Mouse (Mus musculus) heart, postnatal 4 days (tissue): ENCODE results near the gene Tmed9. TPM values are rescaled to one million over a fixed set of nuclear protein-coding genes. Genes with fewer than 3 reads are reported as not detected.
"Not testable (repeated sequence)": the region's sequence is repeated elsewhere in the genome, so short reads cannot be mapped to it uniquely, and the experiment has no call there.

ENCODE experiments used
- DNase-seq: peaks from one replicate; pipeline ENCODE4 v3.0.0; 2021
- total RNA-seq, 2 experiments: library from RNA; stranded (reverse); gene quantifications; 2 replicates each; pipeline ENCODE4 v1.2.3; 2021

Gene Tmed9
- total RNA-seq, 2 experiments from 2014 or later, result 116 to 121 TPM

DNA sequence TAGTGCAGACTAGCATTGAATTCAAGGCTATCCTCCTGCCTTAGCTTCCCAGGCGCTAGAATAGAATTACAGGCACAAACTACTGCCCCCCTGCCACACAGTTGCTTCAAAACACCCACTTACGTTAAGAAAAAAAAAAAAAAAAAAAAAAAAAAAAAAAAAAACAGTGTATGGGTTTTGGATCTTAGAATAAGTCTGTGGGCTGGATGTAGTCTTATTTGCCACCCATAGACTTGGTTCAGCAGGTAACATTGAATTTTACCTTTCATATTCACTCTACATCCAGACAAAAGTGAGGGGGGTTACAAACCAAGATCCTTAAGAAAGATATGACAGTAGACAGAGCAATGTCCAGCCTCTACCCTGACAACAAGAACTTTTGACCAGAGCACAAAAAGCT, 5.6 kb upstream of the Tmed9 start:
- no peak for DNase-seq

DNA sequence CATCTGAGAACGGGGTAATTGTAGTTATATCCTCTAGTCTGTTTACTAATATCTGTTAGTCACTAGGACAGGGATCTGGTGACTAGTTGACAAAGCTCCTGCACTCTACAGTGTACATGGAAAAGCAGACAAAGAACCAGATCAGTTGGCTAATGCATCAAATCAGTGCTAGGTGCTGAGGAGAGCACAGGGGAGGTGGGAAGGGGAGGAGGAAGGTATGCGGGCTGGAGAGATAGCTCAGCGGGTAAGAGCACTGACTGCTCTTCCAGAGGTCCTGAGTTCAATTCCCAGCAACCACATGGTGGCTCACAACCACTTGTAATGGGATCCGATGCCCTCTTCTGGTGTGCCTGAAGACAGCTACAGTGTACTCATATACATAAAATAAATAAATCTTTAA, 5.0 kb upstream of the Tmed9 start:
- DNase-seq, result not testable (repeated sequence)

DNA sequence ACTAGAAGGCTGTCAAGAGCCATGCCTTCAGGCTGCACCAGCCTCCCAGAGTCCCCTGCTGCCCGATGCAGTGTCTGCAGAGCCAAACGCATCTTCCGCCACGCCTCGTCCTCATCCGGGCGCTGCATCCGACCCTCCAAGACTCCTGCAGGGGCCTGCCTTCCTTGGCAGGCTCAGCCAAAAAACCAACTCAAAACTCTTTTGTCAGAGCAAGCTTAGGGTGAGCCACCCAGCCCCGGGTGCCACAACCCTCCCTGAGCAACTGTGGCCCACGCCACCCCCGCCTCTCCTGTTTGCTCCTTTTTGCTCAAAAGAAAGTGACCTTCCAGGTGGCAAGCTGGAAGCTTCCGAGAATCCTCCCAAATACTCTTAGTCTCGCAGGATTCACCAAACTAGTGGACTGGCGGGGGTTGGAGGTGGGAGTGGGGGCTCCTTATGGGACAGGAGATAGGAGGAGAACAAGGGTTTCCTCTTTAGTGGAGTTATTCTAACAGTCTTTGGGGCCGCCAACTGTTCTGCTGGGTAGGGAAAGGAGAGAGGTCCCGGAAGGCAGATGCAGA, 3.7 kb upstream of the Tmed9 start:
- DNase-seq, result peak; percentile 18

DNA sequence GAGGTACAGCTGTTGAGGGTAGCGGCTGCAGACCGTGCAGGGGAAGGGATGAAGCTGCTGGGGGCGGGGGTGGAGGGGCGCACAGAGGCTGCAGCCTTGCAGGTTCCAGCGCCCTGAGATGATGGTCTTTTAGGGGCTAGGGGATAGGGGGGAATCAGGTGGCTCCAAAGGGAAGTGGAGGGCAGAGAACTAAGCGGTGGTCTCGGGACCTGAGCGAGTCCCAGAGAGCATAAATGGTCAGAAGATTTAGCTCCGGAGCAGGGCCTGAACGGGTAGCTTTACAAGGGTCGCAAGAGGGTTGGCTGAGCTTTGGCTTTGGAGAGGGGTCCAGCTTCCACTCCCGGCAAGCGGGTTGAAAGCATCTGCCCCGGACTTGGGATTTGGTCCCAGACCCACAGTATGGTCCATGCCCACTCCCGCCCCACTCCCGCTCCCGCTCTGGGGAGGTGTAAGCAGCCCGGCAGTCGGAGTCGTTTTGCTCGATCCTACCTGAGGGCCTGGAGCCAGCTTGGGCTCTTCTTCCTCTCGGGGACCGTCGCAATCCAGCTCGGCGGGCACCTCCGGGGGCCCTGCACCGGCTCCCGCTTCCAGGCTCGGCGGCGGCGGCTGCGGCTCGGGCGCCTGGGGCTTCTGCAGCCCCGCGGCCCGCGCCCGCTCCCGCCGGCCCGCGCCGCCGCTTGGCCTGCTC, 3.1 kb upstream of the Tmed9 start:
- DNase-seq, result peak; percentile 52

DNA sequence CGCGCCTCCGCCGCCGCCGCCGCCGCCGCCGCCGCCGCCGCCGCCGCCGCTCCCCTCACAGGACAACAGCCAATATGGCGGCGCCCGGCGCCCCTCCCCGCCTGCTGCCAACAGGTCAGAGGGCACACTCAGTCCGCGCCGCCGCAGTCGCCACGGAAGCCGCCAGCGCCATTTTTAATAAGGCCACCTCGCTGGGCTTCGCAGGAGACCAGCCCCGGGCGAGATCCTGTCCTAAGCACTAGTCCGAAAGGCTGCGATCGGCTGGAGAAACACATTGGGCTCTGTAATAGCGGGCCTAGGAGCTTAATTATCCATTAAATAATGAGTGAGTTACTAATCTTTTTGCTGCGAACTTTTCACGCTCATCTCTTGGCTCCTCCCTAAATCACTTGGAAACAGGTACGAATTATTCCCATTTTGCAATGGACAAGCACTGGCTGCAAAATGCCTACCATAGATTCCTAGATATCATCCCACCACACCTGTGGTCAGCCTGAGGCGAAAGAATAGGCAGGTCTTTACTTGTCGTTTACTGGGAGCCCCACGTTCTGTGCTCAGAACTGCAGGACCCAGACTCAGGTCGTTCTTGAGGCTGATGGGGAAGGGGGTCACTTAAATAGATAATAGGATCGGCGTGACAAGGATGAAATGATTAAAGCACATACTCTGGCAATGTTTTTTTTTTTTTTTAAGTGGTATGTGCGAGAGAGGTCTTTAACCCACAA, 2.3 kb upstream of the Tmed9 start, which contains the start of gene Fam193b:
TSS of gene Fam193b (minus strand) at position 94 of the 725 bp plus-strand sequence.
- DNase-seq, result peak; percentile 97

DNA sequence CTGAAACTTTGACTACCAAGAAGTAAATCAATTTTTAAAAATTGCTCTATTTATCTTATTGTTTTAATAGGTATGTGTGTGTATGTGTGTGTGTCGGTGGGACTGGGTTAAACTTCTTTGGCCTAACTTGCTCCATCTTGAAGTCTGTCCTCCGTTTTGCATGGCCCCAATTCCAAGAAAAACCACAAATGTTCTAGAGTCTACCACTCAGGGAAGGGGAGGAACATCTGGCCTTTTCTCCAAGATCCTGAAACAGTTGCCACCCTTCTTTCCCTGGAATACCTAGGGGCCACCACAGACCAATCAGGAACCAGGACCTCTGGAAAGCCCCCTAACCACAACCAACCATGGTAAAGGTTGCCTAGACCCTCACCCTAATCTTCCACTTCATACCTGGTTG, 1.6 kb upstream of the Tmed9 start:
- DNase-seq, result no peak

DNA sequence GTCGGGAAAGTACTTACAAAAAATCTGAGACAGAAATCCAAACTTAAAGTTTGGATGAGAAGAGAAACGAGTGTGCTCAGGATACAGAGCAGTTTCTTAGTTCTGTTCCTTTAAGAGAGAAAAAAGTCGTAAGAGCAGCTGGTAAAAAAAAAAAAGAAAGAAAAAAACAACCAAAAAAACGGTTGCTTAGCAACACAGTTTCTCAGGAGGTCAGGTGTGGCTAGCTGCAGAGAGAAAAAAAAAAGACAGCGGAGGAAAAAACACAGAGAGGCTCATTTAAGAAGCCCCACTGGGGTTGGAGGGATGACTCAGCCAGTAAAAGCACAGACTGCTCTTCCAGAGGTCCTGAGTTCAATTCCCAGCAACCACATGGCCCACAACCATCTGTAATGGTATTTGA, 789 bp downstream of the Tmed9 start:
- no peak for DNase-seq

DNA sequence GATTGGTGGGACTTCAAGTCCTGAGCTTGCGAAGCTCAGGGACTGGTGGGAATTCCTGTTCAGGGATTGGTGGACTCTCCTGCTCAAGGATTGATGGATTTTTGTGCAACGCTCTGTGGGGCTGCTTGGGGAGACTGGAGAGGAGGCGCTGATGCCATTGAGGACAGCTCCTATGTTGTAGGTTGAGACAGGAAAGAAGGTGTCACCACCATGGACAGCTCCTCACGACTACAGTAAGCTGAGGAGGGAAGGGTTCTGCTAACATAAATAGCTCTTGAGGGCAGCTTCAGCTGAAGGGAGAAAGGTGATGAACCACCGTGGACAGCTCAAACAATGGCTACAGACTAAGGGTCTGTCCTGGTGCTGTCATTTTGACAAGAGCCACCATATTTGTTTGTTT, 2.4 kb downstream of the Tmed9 start:
- no peak for DNase-seq

DNA sequence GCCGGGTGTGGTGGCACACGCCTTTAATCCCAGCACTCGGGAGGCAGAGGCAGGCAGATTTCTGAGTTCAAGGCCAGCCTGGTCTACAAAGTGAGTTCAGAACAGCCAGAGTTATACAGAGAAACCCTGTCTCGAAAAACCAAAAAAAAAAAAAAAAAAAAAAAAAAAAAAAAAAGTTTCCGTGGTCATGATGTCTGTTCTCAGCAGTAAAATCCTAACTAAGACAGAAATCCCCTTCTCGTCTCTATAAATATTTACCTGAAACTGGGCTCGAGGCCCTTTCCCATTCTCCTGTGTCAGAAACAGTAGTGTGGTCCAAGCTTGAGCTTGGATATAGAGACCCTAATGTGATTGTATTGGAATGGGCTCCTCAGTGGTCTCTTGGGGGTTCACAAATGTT, 3.3 kb downstream of the Tmed9 start:
- DNase-seq, result not testable (repeated sequence)

DNA sequence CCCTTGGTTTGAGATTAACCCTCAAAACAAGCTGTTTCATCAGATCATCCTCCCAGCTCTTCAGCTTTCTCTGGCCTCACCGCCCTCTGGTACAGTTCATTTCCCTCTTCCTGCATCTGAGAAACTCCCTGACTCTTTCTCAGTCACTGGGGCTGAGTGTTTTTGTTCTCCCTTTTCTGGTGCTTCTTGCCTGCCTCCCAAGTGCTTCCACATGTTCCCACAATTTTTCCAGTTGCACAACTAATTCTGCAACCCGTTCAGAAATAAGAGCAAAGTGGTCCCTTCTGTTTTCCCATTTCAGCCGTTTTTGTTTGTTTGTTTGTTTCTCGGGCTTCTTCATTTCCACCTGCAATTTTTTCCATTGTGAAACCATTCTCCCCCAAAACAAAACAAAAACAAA, 4.6 kb downstream of the Tmed9 start:
- no peak for DNase-seq

DNA sequence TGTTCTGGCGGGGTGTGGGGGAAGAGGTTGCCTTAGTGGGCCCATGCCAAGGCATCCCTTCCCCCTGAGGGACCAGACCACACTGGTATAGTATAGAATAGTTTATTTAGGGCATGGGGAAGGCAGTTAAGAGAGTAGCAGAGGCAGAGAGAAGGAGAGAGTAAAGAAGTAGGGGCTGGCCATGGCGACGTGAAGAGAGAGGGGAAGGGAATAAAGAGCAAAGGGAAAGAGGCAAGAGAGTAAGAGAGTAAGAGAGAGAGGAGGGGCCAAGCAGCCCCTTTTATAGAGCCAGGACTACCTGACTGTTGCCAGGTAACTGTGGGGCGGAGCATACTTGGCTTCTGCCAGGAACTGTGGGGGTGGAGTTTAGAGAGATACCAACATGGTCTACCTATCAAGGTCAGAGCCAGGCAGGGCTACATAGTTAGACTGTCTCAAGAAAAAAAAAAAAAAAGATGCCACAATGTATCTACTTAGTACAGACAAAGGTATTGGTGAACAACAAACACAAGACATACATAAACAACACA, 18.5 kb downstream of the Tmed9 start:
- no peak for DNase-seq

DNA sequence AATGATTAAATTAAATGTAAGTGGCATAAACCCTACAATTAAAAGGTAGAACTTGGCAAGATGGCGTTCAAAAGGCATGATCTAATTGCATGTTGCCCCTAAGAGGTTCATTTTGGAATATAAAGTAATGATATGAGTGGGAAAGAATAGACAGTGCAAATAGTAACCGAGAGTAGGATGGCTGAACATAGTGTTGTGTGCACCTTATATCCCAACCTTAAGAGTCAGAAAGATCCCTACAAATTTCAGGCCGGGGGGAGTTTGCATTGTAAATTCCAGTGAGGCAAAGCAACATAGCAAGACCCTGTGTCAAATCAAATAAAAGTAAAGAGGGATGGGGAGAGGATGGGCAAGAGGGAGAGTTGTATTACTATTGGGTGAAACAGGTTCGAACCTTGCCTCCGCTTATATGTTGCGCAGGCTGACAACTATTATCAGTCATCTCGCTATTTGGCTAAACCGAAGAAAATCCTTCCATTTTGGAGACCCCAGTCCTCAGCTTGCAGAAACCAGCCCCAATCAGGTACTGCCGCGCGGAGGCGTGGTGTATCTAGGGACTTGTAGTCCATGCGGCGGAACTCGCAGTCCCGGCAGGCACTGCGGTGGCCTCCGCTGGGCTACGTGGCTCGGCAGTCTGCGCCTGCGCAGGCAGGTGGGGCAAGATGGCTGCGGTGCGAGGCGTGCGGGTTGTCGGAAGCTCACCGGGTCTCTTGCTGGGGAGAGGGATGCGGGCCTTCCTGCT, 19.2 kb downstream of the Tmed9 start:
- peak; percentile 97 for DNase-seq

DNA sequence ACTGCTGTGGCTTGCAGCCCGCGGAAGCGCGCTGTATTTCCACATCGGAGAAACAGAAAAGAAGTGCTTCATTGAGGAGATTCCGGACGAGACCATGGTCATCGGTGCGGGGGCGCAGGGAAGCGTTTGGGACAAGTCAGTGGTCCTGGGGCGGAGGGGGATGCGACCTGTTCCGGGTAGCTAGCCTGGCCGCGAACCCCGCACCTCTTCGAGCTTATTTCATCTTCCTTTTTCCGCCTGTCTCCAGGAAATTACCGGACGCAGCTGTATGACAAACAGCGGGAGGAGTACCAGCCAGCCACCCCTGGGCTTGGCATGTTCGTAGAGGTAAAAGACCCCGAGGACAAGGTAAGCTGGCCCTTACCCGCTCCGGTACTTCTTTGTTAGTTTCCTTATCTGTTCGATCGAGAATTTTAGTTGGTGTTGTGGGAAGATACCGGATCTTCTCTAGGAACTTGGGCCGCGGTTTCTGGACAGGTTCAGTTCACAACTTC, 19.8 kb downstream of the Tmed9 start:
- DNase-seq, result no peak

DNA sequence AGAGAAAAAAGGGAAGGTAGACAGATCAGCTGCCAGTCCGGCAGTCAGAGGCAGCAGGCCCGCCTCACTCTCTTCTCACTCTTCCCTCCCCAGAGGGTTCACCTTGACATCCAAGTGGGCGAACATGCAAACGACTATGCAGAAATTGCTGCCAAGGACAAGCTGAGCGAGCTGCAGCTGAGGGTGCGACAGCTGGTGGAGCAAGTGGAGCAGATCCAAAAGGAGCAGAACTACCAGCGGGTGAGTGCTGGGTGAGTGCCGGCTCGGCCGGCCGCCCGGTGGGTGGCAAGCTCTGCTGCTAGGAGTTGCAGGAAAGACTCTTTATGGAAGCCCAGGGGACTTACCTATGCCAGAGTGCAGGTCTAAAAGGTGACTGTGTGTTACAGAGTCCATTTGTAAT, 21.8 kb downstream of the Tmed9 start:
- DNase-seq, result no peak

DNA sequence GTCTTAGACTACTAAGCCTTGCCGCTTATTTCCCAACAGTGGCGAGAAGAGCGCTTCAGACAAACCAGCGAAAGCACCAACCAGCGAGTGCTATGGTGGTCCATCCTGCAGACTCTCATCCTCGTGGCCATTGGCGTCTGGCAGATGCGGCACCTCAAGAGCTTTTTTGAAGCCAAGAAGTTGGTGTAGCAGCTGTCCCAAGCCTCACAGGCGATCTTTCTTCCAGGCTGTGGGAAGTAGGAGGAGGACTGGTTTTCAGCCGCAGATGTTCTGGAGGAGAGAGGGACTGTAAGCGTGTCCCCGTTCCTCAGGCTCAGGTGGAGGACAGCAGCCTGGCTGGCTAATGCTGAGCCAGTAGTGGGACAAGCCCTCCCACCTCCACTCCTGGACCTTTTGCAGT, 23.3 kb downstream of the Tmed9 start:
- DNase-seq, result no peak

DNA sequence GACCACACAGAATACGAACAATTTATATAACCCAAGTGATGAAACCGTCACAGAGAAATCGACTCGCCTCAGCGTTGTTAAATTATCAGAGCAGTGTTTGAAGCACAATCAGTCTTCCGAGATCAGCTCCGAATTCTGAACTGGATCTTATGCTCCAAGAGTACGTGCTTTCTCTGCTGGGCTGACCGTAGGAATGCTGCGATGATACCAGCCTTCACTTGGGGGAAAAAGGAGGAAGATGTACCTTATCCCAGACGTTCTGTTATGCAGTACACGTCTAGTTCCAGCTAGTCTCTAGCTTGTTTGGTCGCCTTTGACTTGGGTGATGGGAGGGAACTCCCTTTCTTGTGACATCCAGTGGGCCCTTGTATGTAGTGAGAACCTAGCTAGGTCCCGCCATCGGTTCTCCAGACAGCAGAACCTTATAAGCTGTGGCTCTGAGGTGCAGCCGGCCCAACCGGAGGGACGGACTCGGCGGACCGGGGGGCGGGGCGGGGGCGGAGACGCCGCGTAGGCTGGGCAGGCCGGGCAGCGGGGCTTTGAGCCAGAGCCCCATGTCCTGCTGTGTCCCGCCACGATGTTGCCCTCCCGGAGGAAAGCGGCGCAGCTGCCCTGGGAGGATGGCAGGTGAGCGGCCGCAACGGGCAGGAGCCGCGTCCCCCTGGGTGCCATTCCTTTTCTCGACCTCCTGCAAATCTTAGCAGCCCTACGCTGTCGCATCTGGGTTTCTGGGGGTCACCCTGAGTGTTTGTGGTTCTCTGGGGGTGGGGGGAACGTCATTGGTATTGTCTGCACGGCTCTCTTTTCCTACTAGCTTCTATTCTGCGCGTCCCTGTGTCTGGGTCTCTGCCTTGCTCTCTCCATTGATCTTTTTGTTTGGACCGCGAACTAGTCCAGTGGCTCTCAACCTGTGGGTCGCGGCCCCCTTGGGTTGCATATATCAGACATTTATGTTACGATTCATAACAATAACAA, 26.3 kb downstream of the Tmed9 start, which contains the start of gene B4galt7:
TSS of gene B4galt7 (plus strand) at position 331 of the 975 bp plus-strand sequence.
- peak; percentile 92 for DNase-seq

DNA sequence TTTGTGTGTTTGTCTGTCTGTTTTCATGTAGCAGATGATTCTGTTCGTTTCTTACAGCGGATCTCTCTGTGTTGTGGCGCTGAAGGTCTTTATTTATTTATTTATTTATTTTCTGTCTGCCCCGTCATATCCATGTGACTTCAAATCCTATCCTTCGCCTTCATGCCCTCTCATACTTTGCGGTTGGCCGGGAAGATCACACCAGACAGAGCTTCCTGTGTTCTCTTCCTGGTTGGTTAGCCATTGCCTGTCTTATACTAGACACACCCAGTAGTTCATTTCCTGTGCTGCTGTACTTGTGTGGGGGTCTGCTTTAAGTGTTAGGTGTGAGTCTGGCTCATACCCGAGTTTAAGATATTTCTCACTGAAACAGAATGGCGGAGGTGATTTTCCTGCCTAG, 27.1 kb downstream of the Tmed9 start:
- DNase-seq, result no peak

DNA sequence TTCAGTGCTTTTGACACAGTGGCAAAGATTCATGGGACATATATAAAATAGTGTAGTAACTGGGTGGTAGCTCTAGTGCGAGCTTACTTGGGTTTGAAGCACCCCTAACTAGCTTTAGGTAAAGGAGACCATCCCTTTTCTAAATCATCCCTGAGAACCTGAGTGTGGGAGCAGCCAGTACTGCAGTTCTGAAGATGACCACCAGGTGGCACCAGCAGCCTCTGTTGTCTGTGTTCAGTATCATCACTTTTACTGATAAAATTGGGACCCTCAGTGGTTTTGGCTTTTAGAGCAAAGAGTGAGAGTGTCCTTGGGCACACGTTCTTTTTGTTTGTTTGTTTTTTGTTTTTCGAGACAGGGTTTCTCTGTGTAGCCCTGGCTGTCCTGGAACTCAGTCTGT, 28.1 kb downstream of the Tmed9 start:
- peak; percentile 88 for DNase-seq

DNA sequence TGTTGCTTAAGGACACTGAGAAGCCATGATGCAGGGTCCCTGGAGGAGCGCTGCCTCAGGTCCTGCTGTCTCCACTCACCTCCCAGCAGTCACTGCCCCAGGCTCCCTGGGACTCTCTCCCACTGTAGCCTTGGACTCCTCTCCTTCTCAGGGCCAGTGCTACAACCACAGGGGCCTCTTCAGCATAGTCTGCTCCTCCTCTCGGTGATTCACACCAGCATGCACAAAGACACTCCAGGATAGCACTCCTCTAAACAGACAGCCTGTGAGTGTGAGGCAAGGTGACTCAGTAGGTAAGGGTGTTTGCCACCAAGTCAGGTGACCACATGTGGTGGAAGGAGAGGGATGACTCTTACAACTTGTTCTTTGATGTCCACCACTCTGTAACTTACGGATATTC, 31.1 kb downstream of the Tmed9 start:
- no peak for DNase-seq

DNA sequence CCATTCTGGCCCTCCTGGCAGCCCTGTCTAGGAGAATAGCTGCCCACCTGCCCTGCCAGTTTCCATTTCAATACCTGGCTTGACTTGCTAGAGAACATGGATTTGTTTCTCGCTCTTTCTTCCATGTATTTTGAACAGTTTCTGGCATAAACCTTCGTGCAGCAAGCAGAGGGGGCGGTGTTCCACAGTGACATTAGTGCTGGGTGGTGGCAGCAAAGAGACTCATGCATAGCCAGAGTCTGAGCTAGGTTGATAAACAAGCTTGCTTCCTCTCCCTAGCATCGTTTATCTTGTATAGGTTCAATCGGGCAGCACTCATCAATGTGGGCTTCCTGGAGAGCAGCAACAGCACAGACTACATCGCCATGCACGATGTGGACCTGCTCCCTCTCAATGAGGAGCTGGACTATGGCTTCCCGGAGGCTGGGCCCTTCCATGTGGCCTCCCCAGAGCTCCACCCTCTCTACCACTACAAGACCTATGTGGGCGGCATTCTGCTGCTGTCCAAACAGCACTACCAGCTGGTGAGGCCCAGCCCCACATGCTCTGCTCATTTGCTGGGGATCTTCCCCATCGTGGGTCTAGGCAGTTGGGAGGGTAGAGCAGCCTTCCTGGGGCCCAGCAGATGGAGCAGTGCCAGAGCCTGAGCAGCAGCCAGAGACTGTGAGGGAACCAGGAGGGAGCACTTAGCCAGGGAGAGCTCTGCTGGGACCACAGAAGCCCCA, 33.5 kb downstream of the Tmed9 start:
- DNase-seq, result no peak

DNA sequence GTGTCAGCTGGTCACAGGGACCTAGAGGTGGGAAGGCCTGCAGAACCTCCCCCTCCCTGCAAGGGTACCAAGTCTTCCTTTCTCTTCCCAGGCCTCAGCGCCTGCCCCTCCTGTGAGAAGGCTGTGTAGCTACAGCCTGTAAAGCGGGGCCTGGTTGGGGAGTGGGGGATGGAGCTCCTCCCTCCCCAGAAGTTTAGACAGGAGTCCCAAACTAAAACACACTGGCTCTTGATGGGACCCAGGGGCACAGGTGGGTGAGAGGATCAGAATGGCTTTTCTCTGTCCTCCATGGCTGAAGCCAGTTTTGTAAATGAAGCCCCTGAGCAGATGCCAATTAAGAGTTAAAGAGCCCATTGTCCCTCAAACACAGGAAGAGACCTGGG, 34.1 kb downstream of the Tmed9 start:
- no peak for DNase-seq
